Mouse (Mus musculus) heart, adult 11 months (tissue): ENCODE measurements around the gene D730048I06Rik.
"Not testable (repeated sequence)": the region's sequence is repeated elsewhere in the genome, so short reads cannot be mapped to it uniquely, and the experiment has no call there.

Experiments used
- DNase-seq: peaks from one replicate; pipeline ENCODE4 v3.0.0; 2022

D730048I06Rik gene

DNA sequence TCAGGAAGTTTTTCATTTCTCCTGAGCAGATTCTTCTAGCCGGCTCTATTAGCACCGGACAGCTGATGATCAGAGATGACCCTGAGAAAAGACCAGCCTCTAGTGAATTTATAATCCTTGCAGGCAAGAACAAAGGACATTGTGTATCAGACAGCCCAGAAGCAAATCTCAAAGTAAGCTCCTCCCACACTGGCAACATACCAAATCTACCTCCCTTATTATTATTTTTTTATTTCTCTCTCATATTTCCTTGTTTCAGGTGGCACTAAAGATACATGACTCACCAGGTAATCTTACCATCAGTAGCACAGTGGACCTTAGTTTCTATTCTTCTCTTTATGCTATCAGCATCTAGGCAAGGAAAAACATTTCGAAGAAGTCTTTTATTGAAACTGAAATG is at the start of gene D730048I06Rik, which contains the start of gene Gm27235:
Gene D730048I06Rik (minus strand): TSS at position 112 of the 400 bp plus-strand sequence.
Gene Gm27235 (minus strand): TSS at position 101 of the 400 bp plus-strand sequence.
- DNase-seq = no peak

- not testable (repeated sequence) for DNase-seq
These were observed 28.0 kb upstream of the D730048I06Rik start for GRCm38 (mm10) chr9:35817881-35818280.

DNA sequence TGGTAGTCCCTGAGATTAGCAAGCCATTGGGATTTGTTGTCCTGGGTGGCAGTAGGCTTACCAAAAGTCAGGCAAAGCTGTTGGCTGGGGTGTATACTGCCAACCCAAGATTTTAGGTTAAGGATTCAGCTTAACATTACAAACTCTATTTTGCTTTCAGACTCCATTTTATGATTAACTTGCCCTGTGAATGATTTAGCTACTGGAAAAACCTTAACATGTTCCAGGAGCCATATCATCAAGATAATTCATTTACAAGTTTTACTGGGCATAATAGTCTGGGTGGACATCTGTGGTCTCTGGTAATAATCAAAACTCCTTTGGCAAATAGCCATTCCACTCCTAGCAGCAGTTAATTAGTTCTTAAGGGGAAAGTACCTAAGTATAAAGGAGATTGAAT is 8.2 kb upstream of the D730048I06Rik start:
- DNase-seq = no peak

GRCm38 (mm10) chr9:35778009-35778408 is 11.9 kb downstream of the D730048I06Rik start, which contains the start of gene Gm17727:
TSS of gene Gm17727 (minus strand) at chr9:35778109.
- no peak for DNase-seq

DNA sequence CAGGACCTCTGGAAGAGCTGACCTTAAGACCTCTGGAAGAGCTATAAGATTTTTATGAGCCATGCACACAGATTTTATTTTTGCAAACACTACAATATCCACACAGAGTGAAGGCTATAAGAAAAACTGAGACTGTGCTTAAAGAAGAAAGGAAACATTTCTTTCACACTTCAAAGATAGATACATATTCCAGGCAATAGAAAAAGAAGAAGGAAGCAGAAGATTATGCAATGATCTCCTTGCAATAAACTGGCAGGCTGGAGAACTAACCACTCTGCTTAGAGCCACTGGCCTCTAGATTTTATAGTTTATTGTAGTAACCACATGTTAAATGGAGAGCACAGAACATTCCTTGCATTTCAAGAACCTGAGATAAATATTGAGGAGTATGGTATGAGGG is 33.1 kb downstream of the D730048I06Rik start:
- no peak for DNase-seq

DNA sequence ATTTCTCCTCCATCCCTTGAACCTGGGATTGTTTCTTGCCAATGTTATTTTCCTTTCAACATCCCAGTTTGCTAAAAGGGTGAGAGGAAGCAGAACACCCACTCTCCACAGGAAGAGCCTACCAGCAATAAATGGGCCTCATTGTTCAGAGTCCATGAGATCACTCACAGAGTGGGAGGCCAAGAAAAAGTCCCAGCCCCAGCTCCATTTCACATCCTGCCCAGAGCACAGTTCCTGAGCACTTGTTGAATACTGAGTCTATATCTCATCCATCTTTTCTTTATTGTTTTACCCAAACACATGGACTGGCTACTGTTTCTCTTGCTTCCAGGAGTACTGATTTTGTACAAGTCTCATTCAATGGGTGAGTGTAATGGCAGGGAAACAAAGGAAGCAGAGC is 49.2 kb downstream of the D730048I06Rik start, which contains the start of gene Gm17677:
Gene Gm17677 (plus strand): TSS at position 301 of the 400 bp plus-strand sequence.
- DNase-seq = no peak
